Mouse (Mus musculus) G1E (cell line): Measurements from ENCODE around the gene Cers6.

Source experiments
- CTCF ChIP-seq: IDR thresholded peaks from 2 replicates; pipeline ENCODE4 v1.5.1; 2012; ENCODE audit warnings: low read depth, low read length, inconsistent platforms, mixed read lengths
- GATA1 ChIP-seq: IDR thresholded peaks from 2 replicates; pipeline ENCODE4 v1.6.1; 2012; ENCODE audit warnings: borderline replicate concordance, low read length, inconsistent platforms, mixed read lengths
- GATA2 ChIP-seq: IDR thresholded peaks from 2 replicates; pipeline ENCODE4 v1.6.1; 2012; ENCODE audit warnings: low read depth, low read length, inconsistent platforms, borderline replicate concordance
- POLR2AphosphoS5 ChIP-seq: IDR thresholded peaks from 2 replicates; pipeline ENCODE4 v1.6.1; 2012; ENCODE audit warnings: low read depth, low read length, inconsistent platforms; ENCODE audit not compliant: insufficient replicate concordance
- TAL1 ChIP-seq: conservative IDR thresholded peaks from 2 replicates; pipeline ENCODE4 v1.6.1; 2012; ENCODE audit warnings: low read depth, low read length, inconsistent platforms, mixed read lengths

DNA sequence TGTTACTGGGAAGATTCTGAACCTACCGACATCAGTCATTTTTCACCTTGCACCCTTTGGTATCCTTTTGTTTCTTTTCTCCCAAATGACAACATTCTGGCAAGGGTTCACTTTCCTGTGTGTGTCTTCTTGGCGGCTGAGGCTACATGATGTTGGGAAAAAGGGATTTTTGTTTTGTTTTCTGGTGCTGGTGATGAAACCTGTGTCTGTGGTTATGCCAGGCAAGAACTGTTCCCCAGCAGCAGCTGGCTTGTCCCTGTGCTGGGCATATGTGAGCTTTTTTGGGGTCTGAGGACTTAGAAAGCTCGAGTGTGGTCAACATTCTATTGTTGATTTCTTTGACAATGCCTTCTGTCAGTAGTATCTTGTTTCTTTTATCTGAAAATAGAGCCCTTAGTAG, 45.7 kb downstream of the Cers6 start:
- no peak for TF ChIP-seq CTCF
- TF ChIP-seq GATA1, result no peak
- TF ChIP-seq POLR2AphosphoS5, result no peak
- no peak for TF ChIP-seq TAL1
- no peak for TF ChIP-seq GATA2
